Mouse (Mus musculus): ENCODE measurements around the gene Enkur. TPM values are rescaled to one million over a fixed set of nuclear protein-coding genes. Genes with fewer than 3 reads are reported as not detected.

Enkur gene
- total RNA-seq, 2 experiments from 2014 or later, result 4.9 to 6.9 TPM

GRCm38 (mm10) chr2:21188610-21189009 is 16.6 kb downstream of the Enkur start:
- DNase-seq (ENCODE audit: low spot score in 2 of 2), result no peak

GRCm38 (mm10) chr2:21187576-21187975 is 17.6 kb downstream of the Enkur start:
- peak; percentile 70 to 79 for DNase-seq (ENCODE audit: low spot score in 2 of 2)

DNA sequence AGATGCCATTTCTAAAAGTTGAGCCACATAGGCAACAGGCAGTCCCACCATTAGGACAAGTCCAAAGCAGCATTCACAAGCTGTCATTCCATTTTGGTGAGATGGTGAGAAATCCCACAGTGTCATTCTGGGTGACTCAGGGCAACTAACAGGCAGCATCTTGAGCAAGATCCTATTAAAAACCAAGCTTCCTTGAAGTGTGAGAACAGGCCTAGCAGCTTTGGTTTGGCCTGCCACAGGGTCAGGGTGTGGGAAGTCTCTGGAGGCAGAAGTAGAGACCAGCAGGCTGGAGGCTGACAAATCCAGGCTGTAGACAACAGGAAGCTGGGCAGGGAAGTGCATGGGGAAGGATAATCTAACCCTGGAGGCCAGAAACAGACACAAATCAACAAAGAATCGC is 22.4 kb downstream of the Enkur start:
- DNase-seq (ENCODE audit: low spot score in 2 of 2), result no peak

DNA sequence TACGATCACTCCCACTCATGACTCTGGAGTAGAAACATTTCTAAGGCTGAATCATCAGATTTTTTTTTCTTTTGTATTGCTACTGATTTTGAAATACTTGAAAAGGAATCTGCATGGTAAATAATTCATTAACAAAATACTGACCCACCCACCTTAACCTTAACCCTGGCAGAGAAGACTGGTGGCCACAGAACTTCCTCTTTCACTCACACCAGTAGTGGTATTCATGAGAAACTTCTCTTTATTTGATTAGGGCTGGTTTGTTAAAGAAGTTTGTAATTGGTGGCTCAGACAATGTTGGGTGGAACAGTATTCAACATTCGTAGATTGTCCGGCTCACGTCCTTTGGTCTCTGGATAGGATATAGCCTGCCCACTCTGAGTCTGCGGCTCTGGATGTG is 26.0 kb downstream of the Enkur start:
- DNase-seq (ENCODE audit: low spot score in 2 of 2), result no peak

DNA sequence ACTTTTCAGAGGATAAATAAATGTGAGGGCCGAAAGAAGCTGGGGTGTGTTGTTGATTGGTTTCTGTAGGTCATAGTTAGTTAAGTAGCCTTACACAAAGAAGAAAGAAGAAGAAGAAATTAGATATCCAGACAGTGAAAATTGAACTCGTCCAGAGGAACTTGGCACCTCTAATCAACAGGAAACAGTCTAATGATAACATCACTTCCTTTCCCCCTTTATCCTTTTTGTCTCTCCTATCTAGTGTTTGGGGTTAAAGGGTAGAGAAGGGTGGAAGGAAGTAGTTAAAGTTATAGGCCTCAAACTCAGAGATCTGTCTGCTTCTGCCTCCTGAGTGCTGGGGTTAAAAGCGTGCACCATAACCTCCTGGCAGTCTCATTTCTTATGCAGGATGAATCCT is 32.4 kb downstream of the Enkur start:
- no peak for DNase-seq (ENCODE audit: low spot score in 2 of 2)

DNA sequence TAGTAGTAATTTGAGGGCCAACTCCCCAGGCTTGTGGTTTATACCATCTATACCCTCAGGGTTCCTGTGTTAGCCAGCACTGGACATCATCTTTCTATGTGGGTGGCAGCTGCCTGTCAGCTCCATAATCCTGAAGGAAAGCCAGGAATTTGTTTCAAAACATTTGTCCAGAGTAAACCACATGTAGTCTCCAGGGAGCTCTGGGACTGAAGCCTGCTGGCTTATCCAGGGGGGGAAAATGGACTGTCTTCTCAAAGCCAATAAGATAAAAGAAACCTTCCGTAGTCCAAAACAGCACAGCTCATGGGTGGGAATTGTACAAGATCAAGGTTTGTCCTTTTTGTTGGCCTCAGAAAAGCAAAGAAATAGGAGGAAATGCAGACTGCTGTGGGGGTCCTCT is 37.2 kb downstream of the Enkur start:
- no peak for DNase-seq (ENCODE audit: low spot score in 2 of 2)

GRCm38 (mm10) chr2:21164296-21164695 is 40.9 kb downstream of the Enkur start:
- DNase-seq (ENCODE audit: low spot score in 2 of 2), result no peak

- no peak for DNase-seq (ENCODE audit: low spot score in 2 of 2)
Measured at GRCm38 (mm10) chr2:21153469-21153868, 51.7 kb downstream of the Enkur start.

DNA sequence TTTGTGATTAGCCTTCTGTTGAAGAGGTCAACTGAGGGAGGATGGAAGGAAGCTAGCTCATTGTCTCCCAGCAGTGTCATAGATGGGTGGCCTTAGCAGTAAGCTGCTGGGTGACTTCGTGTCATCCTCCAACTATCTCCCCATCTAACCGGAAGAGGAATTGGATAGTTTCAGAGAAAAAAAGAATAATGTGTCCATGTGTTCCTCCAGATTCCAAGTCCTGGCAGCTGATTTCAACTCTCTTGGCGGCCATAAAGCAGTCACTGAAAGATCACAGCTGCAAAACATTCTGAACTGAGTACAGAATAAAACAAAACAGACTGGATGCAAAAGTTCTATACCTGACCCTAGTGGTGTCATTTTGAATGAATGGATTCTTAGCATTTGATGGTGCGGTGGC is 58.0 kb downstream of the Enkur start:
- no peak for DNase-seq (ENCODE audit: low spot score in 2 of 2)

GRCm38 (mm10) chr2:21146486-21146885 is 58.7 kb downstream of the Enkur start:
- DNase-seq (ENCODE audit: low spot score in 2 of 2), result no peak

DNA sequence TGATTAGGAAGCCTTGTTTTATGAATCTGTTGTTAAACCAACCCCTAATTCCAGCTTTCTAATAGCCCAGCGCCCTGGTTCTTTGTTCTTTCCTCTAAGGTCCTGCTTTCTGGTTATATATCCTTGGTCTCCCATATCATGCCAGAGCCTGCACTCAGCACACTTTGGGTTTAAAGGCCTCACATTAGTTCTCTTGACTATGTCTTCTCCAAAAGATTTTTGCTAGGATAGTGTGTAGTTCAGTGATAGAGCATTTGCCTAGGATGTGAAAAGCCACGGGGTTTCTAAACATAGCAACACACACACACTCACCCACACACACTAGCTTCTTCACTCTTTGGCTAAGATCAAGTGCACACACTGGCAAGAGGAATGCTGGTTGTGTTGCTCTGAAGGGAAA is 62.5 kb downstream of the Enkur start:
- DNase-seq (ENCODE audit: low spot score in 2 of 2), result no peak

DNA sequence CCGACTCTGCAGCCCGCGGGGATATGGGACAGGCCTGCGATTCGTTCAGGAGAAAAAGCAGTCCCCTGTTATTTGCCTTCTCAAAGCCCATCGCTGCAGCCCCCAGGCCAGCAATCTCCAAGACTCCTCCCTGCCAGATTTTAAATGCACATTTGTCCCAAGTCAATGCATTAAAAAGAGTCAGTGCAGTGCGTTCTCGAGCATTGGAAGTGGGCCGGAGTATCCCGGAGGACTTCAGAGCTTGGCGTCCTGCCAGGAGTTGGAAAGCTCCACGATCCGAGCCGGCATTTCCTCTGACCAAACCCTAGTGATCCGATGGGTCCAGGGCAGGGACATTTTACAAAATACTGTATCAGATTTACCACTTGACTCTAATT is 63.0 kb downstream of the Enkur start:
- DNase-seq (ENCODE audit: low spot score in 2 of 2), result peak; percentile 72 to 77

- peak; percentile 52 to 63 for DNase-seq (ENCODE audit: low spot score in 2 of 2)
Measured at GRCm38 (mm10) chr2:21141520-21142203, 63.5 kb downstream of the Enkur start.

DNA sequence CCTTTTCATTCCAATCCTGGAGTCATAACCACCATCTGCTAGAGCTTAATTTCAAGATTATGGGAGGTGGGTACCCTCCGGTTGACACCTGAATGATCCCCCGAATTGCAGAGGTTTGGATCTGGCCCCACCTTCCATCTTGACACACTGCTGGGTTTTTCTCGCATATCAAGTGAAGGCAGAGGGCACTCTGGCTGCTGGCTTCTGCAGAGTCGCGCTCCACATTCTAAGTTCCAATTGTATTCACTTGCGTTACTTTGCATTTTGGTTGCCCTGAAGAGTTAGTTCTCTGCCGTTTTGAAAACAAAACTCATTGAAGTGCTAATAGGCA is 64.0 kb downstream of the Enkur start:
- no peak for DNase-seq (ENCODE audit: low spot score in 2 of 2)

Other genes with a start within 250 kb of the Enkur start
- 100 to 1,000 TPM; 305 to 313 TPM for gene Arhgap21, start 236.5 kb downstream of the Enkur start, total RNA-seq (2021)
- 10 to 100 TPM; 18.8 TPM for gene Thnsl1, start 359 bp upstream of the Enkur start, total RNA-seq (2021)
- 10 to 100 TPM; 51.8 to 53.9 TPM for gene Gpr158, start 162.2 kb upstream of the Enkur start, total RNA-seq (2021)